Mouse (Mus musculus) monocyte, adult 59 days (primary cell): ENCODE measurements around the gene Exosc1. TPM values are rescaled to one million over a fixed set of nuclear protein-coding genes. Genes with fewer than 3 reads are reported as not detected.

Experiments
- total RNA-seq, 2 experiments: library from RNA; stranded (reverse); gene quantifications; one replicate each; pipeline ENCODE4 v1.2.4; 2023

The Exosc1 gene
- 10 to 100 TPM; 20.4 to 21.1 TPM for total RNA-seq

GRCm38 (mm10) chr19:41933179-41934086, at the start of gene Exosc1, which contains the start of gene Zdhhc16:
Gene Exosc1 (minus strand): TSS chr19:41933423.
Gene Zdhhc16 (plus strand): TSS chr19:41933480.

GRCm38 (mm10) chr19:41981595-41981927, 48.3 kb upstream of the Exosc1 start, which contains the start of gene Ubtd1:
Gene Ubtd1 (plus strand): TSS chr19:41981763.

GRCm38 (mm10) chr19:41980819-41981594, 47.8 kb upstream of the Exosc1 start, which contains the start of gene Mms19:
Gene Mms19 (minus strand): TSS chr19:41981157.

GRCm38 (mm10) chr19:41911178-41912073, 21.8 kb downstream of the Exosc1 start, which contains the start of gene Pgam1:
Gene Pgam1 (plus strand): TSS chr19:41911923.

GRCm38 (mm10) chr19:41895460-41896318, 37.5 kb downstream of the Exosc1 start, which contains the start of gene Rrp12:
Gene Rrp12 (minus strand): TSS chr19:41896173.

Other genes starting within 250 kb of the Exosc1 start
- 1 to 10 TPM in 1 of 2 experiments, under 1 TPM in 1; 0.76 to 1.0 TPM for gene Slit1, start 189.8 kb downstream of the Exosc1 start, total RNA-seq
- gene Arhgap19, start 131.4 kb downstream of the Exosc1 start, total RNA-seq: 10 to 100 TPM; 10.9 to 12.3 TPM
- 10 to 100 TPM; 30.9 to 31.2 TPM for gene Frat1, start 103.5 kb downstream of the Exosc1 start, total RNA-seq
- gene Frat2, start 85.3 kb downstream of the Exosc1 start, total RNA-seq: 10 to 100 TPM; 41.7 to 46.7 TPM
- gene Rrp12, start 37.2 kb downstream of the Exosc1 start, total RNA-seq: 10 to 100 TPM; 13.8 to 16.4 TPM
- gene Pgam1, start 21.5 kb downstream of the Exosc1 start, total RNA-seq: 100 to 1,000 TPM; 107 to 128 TPM
- 10 to 100 TPM; 27.0 to 29.7 TPM for gene Zdhhc16, start 57 bp upstream of the Exosc1 start, total RNA-seq
- gene Mms19, start 47.7 kb upstream of the Exosc1 start, total RNA-seq: 10 to 100 TPM; 56.1 to 70.5 TPM
- 10 to 100 TPM; 43.3 to 44.9 TPM for gene Ubtd1, start 48.3 kb upstream of the Exosc1 start, total RNA-seq
- gene Ankrd2, start 102.6 kb upstream of the Exosc1 start, total RNA-seq: not detected
- gene Hoga1, start 112.2 kb upstream of the Exosc1 start, total RNA-seq: 1 to 10 TPM in 1 of 2 experiments, under 1 TPM in 1; 0.66 to 1.5 TPM
- not detected for gene 4933411K16Rik, start 118.8 kb upstream of the Exosc1 start, total RNA-seq
- gene Morn4, start 152.9 kb upstream of the Exosc1 start, total RNA-seq: not detected
- 10 to 100 TPM; 66.9 to 77.0 TPM for gene Pi4k2a, start 157.0 kb upstream of the Exosc1 start, total RNA-seq
- 10 to 100 TPM; 13.1 to 25.3 TPM for gene Avpi1, start 195.6 kb upstream of the Exosc1 start, total RNA-seq
- 10 to 100 TPM; 23.1 to 26.5 TPM for gene Marveld1, start 214.0 kb upstream of the Exosc1 start, total RNA-seq
- 10 to 100 TPM; 45.9 to 49.9 TPM for gene Zfyve27, start 230.5 kb upstream of the Exosc1 start, total RNA-seq